Mouse (Mus musculus) MEL (cell line): ENCODE measurements around the gene Nlgn1.

ENCODE experiments used
- CTCF ChIP-seq, 3 experiments: IDR thresholded peaks in 2 of 3; conservative IDR thresholded peaks in 1 of 3; 2 replicates each; pipeline ENCODE4 v1.5.1; 2011 to 2012; ENCODE audit warnings: low read length in 3 of 3, low read depth in 2 of 3, mild to moderate bottlenecking in 2 of 3, improper control_type of control experiment in 1 of 3, inconsistent platforms in 1 of 3, mixed read lengths in 1 of 3, moderate library complexity in 1 of 3; ENCODE audit not compliant: control insufficient read depth in 1 of 3, insufficient read depth in 1 of 3, poor library complexity in 1 of 3, severe bottlenecking in 1 of 3
- NRF1 ChIP-seq: IDR thresholded peaks from 2 replicates; pipeline ENCODE4 v1.6.1; 2014; ENCODE audit warnings: low read depth, mild to moderate bottlenecking, inconsistent platforms, low read length, improper control_type of control experiment, moderate library complexity; ENCODE audit not compliant: poor library complexity, insufficient read depth, severe bottlenecking
- POLR2A ChIP-seq, 2 experiments: IDR thresholded peaks; 2 replicates each; pipeline ENCODE4 v1.6.1; 2011 to 2012; ENCODE audit warnings: low read length in 2 of 2, mild to moderate bottlenecking in 2 of 2, control low read depth in 1 of 2, improper control_type of control experiment in 1 of 2, low read depth in 1 of 2, moderate library complexity in 1 of 2; ENCODE audit not compliant: control insufficient read depth in 1 of 2, insufficient read depth in 1 of 2, poor library complexity in 1 of 2
- TAL1 ChIP-seq: IDR thresholded peaks from 2 replicates; pipeline ENCODE4 v1.6.1; 2012; ENCODE audit warnings: mild to moderate bottlenecking, inconsistent platforms, low read length, moderate library complexity, mixed read lengths
- TCF12 ChIP-seq: IDR thresholded peaks from 2 replicates; pipeline ENCODE4 v1.6.1; 2014; ENCODE audit warnings: low read depth, mild to moderate bottlenecking, inconsistent platforms, low read length, improper control_type of control experiment, moderate library complexity

DNA sequence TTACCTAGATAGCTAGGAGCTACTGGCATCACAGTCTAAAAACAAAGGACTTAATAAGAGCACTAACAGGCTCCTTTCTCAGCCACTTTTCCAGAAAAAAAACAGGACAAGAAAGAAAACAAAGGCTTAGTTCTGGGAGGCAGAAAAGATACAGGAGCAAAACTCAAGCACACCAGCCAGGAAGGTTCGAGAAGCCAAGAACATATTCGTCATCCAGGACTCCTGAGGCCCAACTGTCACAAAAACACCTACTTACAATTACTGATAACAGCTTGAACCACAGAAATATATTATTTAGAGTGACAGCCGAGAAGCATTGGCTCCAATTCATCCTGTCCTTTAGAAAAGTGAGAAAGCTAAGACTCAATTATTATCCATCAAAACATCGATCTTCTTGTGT, 281.5 kb downstream of the Nlgn1 start:
- TF ChIP-seq TCF12 (no peak), CTCF (IDR thresholded peaks at IDR 0.05 in 2 of 3, conservative IDR thresholded peaks at IDR 0.05 in 1 of 3; ENCODE audit: control insufficient read depth in 1 of 3, insufficient read depth in 1 of 3, low read depth in 2 of 3, low read length in 3 of 3, poor library complexity in 1 of 3, severe bottlenecking in 1 of 3) (no peak), NRF1 (no peak), TAL1 (no peak), POLR2A (IDR thresholded peaks at IDR 0.05; ENCODE audit: control insufficient read depth in 1 of 2, insufficient read depth in 1 of 2, low read depth in 1 of 2, low read length in 2 of 2, poor library complexity in 1 of 2) (no peak)
